Mouse (Mus musculus) C2C12 (cell line): Measurements from ENCODE around the gene Phlda1. TPM values are rescaled to one million over a fixed set of nuclear protein-coding genes. Genes with fewer than 3 reads are reported as not detected.
A peak's percentile ranks its signal among the peaks of the same experiment; 100 is the strongest.

Source experiments
- H3K27me3 ChIP-seq: one replicate; pipeline ENCODE4 v1.6.1; 2011; ENCODE audit not compliant: control insufficient read depth, insufficient read depth, insufficient read length
- H3K36me3 ChIP-seq: one replicate; pipeline ENCODE4 v1.6.1; 2011; ENCODE audit not compliant: control insufficient read depth, insufficient read depth
- H3K4me3 ChIP-seq: one replicate; pipeline ENCODE4 v1.5.1; 2011; ENCODE audit warnings: mild to moderate bottlenecking, control low read depth; ENCODE audit not compliant: poor library complexity, insufficient read depth, severe bottlenecking
- H3K79me2 ChIP-seq: one replicate; pipeline ENCODE4 v1.6.1; 2011; ENCODE audit not compliant: control insufficient read depth, insufficient read depth
- H3K79me3 ChIP-seq: one replicate; pipeline ENCODE4 v1.6.1; 2011; ENCODE audit warnings: low read depth, control low read depth
- H3ac ChIP-seq: one replicate; pipeline ENCODE3; 2011; ENCODE audit warnings: low read depth; ENCODE audit not compliant: control insufficient read depth, insufficient read length
- CEBPB ChIP-seq: IDR thresholded peaks from one replicate; pipeline ENCODE4 v1.6.1; 2011; ENCODE audit warnings: low read depth, mild to moderate bottlenecking, control low read depth, moderate library complexity
- CTCF ChIP-seq: IDR thresholded peaks from one replicate; pipeline ENCODE4 v1.5.1; 2011; ENCODE audit not compliant: control insufficient read depth, insufficient read depth, insufficient read length
- FOSL1 ChIP-seq: IDR thresholded peaks from one replicate; pipeline ENCODE4 v1.8.0; 2011; ENCODE audit warnings: mild to moderate bottlenecking, low read length; ENCODE audit not compliant: poor library complexity, insufficient read depth, severe bottlenecking
- MAX ChIP-seq: IDR thresholded peaks from one replicate; pipeline ENCODE4 v1.6.1; 2011; ENCODE audit warnings: mild to moderate bottlenecking, control low read depth
- MYOD1 ChIP-seq: IDR thresholded peaks from one replicate; pipeline ENCODE4 v1.6.1; 2011; ENCODE audit warnings: low read depth; ENCODE audit not compliant: control insufficient read depth, insufficient read length
- MYOG ChIP-seq: IDR thresholded peaks from one replicate; pipeline ENCODE4 v1.6.1; 2011; ENCODE audit not compliant: control insufficient read depth, insufficient read length; ENCODE audit errors: extremely low read depth
- USF1 ChIP-seq: IDR thresholded peaks from one replicate; pipeline ENCODE4 v1.6.1; 2011; ENCODE audit warnings: low read depth, mild to moderate bottlenecking, control low read depth, moderate library complexity
- polyA plus RNA-seq: library from polyadenylated mRNA; unstranded; fragments of >200 nt; fragmentation: generic; extraction: Trizol; gene quantifications from one replicate; pipeline ENCODE4 v1.2.1, GENCODE M21; 2012; ENCODE audit warnings: missing spikeins

Phlda1 gene
- polyA plus RNA-seq, 1 experiment = 111 TPM

DNA sequence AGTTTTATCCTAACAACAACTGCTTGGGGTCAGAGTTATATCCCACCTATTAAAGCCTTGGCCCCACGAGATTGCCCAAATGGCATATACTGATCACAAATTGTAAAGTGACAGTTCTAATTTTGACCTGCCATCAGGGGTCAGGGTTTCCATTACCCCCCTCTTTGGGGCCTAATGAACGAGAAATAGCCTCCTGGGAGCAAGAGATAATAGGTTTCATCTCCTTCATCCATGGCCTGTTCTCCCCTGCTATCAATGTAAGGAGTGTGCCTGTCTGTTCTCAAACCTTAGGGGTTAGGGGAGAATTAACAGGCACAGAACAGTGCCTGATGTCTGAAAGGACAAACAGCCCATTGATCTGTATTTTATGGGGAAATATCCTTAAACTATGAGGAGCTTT, 40.7 kb upstream of the Phlda1 start:
- no peak overlapping the region for H3ac ChIP-seq
- no peaks in the 10 kb centered on the region for H3K79me3 ChIP-seq
- H3K79me2 ChIP-seq = no peaks in the 10 kb centered on the region
- no peak overlapping the region for H3K4me3 ChIP-seq
- H3K36me3 ChIP-seq = no peaks in the 10 kb centered on the region
- TF ChIP-seq CEBPB = no peak
- TF ChIP-seq MYOG = no peak
- TF ChIP-seq MYOD1 = no peak
- TF ChIP-seq CTCF = no peak
- TF ChIP-seq USF1 = no peak
- TF ChIP-seq FOSL1 = no peak
- TF ChIP-seq MAX = no peak
- no peaks in the 10 kb centered on the region for H3K27me3 ChIP-seq

- Histone ChIP-seq H3K79me3 (peaks cover 28% of the 10 kb centered on the region), H3K79me2 (peaks cover 39% of the 10 kb centered on the region), H3K36me3 (peaks cover 20% of the 10 kb centered on the region), H3ac (no peak overlapping the region), H3K27me3 (no peaks in the 10 kb centered on the region), H3K4me3 (no peak overlapping the region)
- TF ChIP-seq MAX = no peak
- no peak for TF ChIP-seq MYOD1
- TF ChIP-seq CTCF = no peak
- TF ChIP-seq MYOG = no peak
- TF ChIP-seq CEBPB = no peak
- TF ChIP-seq FOSL1 = no peak
Measured at GRCm38 (mm10) chr10:111471166-111471565, 34.9 kb upstream of the Phlda1 start.

DNA sequence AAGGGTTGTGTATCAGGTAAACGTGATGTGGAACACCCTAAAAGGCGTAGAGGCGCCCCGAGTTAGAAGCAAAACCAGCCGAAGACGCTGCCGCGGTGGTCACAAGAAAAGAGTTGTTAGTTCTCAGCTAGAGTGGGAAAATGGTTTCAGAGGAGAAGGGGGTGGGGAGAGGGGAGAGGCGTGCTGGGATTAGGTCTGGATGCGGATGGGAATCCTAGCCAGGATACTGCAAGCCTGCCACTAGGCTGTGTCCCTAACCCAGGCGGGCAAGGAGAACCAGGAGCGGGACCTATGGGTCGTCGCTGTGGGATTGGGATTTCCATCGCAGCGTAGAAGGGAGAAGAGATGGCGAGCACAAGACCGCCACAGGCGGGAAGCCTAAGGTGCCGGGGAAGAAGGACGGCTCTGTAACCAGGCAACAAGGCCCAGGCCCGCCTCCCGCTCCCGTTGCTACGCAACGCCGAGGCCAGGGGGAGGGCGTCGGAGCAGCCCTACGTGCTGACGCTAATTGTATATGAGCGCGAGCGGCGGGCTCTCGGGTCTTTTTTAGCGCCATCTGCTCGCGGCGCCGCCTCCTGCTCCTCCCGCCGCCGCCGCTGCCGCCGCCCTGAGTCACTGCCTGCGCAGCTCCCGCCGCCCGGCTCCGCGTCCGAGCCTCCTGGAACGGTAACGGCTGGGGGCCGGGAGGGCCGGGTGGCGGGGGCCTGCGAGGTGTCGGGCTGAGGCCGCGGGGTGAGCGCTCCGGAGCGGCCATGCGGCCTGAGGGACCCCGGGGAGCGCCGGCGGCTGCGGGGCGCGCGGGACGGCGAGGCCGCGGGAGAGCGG, 33.2 kb upstream of the Phlda1 start, which contains the start of gene Nap1l1:
Gene Nap1l1 (plus strand): TSS at position 538 of the 825 bp plus-strand sequence.
- TF ChIP-seq MAX (peak; percentile 65), CEBPB (no peak)
- Histone ChIP-seq H3K36me3 (peaks cover 37% of the 10 kb centered on the region), H3K79me2 (peaks cover 56% of the 10 kb centered on the region), H3ac (peak within 1 kb of the TSS; percentile 98), H3K79me3 (peaks cover 46% of the 10 kb centered on the region), H3K4me3 (peak within 1 kb of the TSS; percentile 78), H3K27me3 (no peaks in the 10 kb centered on the region)

DNA sequence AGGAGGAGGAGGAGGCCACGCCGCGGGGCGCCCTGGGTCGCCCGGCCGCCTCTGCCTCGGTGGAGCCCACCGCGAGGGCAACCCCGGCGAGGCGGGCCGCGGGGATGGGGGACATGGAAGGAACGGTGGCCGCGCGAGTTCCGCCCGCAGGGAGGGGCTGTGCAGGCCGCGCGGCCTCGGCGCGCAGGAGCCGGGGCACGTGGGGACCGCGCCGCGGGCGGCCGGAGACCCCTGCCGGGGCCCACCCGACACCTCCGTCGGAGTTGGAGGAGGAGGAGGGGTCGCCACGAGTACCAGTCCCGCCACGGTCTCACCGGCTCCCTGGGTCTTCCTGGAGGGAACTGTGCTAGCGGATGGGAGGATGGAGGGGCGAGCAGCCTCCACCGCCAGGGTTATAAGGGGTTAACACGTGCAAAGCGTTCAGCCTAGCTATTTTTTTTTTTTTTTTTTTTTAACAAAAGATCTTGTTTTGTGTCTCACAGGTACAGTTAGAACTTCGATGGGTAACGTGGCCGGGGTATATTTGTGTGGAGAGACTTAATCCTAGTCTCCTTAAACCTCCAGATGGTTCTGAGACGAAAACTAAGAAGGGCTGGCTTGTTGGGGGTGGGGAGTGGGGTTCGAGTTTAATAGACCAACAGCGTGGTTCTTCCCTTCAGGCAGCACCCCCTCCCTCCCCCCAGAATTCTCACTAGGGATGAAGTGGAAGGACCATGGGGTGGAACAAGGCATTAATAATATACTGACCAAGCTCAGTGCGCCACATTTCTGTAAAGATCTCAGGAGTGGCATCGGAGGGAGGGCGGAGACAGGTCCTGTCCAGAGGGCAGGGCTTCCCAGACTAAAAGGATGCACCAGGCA, 32.3 kb upstream of the Phlda1 start:
- H3K27me3 ChIP-seq = no peaks in the 10 kb centered on the region
- peak overlapping the region; percentile 78 for H3K4me3 ChIP-seq
- H3ac ChIP-seq = peak overlapping the region; percentile 98
- TF ChIP-seq CEBPB (no peak), MAX (peak; percentile 65), CTCF (no peak)
- peaks cover 44% of the 10 kb centered on the region for H3K36me3 ChIP-seq
- peaks cover 54% of the 10 kb centered on the region for H3K79me3 ChIP-seq
- peaks cover 65% of the 10 kb centered on the region for H3K79me2 ChIP-seq

DNA sequence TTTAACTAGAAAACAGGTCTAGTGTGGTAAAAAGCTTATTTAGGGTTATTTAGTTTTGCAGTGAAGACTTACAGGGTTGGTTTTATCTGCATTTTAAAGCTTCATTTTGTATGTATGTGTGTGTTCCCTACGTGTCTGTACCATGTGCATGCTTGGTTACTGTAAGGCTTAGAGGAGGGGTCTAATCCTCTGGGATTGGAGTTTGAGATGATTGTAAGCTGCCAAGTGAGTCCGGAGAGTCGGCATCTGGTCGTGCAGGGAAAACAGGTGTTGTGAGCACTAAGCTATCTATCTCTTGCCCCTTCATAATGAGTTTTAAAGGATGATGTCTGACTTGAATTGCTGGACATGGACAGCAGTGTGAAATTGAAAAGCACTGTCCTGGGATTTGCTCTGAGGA, 29.8 kb upstream of the Phlda1 start:
- Histone ChIP-seq H3K27me3 (no peaks in the 10 kb centered on the region), H3K4me3 (no peak overlapping the region), H3ac (no peak overlapping the region), H3K79me2 (peaks cover 90% of the 10 kb centered on the region), H3K36me3 (peaks cover 65% of the 10 kb centered on the region), H3K79me3 (peaks cover 78% of the 10 kb centered on the region)
- TF ChIP-seq USF1 = no peak
- no peak for TF ChIP-seq FOSL1
- TF ChIP-seq MYOG = no peak
- TF ChIP-seq CTCF = no peak
- TF ChIP-seq CEBPB = no peak
- TF ChIP-seq MYOD1 = no peak
- no peak for TF ChIP-seq MAX
